Mouse (Mus musculus) telencephalon, adult 2 months (tissue): ENCODE results near the gene Cox7c.
"Not testable (repeated sequence)": the region's sequence is repeated elsewhere in the genome, so short reads cannot be mapped to it uniquely, and the experiment has no call there.

Experiments used
- DNase-seq: peaks from one replicate; pipeline ENCODE4 v3.0.0-alpha.2; 2011; ENCODE audit warnings: low read depth, low spot score

Cox7c gene

GRCm38 (mm10) chr13:86046254-86046951, at the start of gene Cox7c:
Cox7c (minus strand) TSS chr13:86046904.
- peak; percentile 93 for DNase-seq

GRCm38 (mm10) chr13:86068011-86068724, 21.5 kb upstream of the Cox7c start:
- no peak for DNase-seq

GRCm38 (mm10) chr13:86067508-86067907, 20.8 kb upstream of the Cox7c start:
- no peak for DNase-seq

- DNase-seq = not testable (repeated sequence)
Observed at GRCm38 (mm10) chr13:86054091-86054490, 7.4 kb upstream of the Cox7c start.

GRCm38 (mm10) chr13:86004907-86005675, 41.6 kb downstream of the Cox7c start:
- DNase-seq = peak; percentile 50
